15 mouse cellular contexts compared by ENCODE assay signal in genomic region chr4:52726203-52726602, GRCm38 (mm10).
DNase-seq lines count a peak whose midpoint lies in the region; ATAC-seq lines count a peak whose summit lies in the region.
"Had no signal": no experiment of that assay in that cellular context is flagged by ENCODE, and none has a peak within 500 bp of the region (broad histone marks: within the 10 kb centered on the region; RNA-seq: fewer than 3 reads in every experiment).

No protein-coding gene starts in this region.

- peak; percentile 50; the same call in 1 of the 2 replicates for ATAC-seq in frontal cortex, adult (ENCODE audit: low TSS enrichment)
- 0 out of 2 replicates have a peak, but pooled peaks have one; percentile 41 for ATAC-seq in midbrain, embryonic 13.5 days
- ATAC-seq in midbrain, embryonic 11.5 days (ENCODE audit: low FRiP score): no peak
- ATAC-seq in hindbrain, embryonic 14.5 days (ENCODE audit: low FRiP score): 0 out of 2 replicates have a peak, but pooled peaks have one; percentile 41
- ATAC-seq in neural tube, embryonic 13.5 days (ENCODE audit: low read depth): peak; percentile 64; the same call in 1 of the 2 replicates
- ATAC-seq: intestine, embryonic 16.5 days; Patski had no signal

- no peak overlapping the region for H3K4me3 ChIP-seq in midbrain, embryonic 13.5 days (replicated peaks)
- H3K4me3 ChIP-seq in midbrain, embryonic 11.5 days (ENCODE audit: low read depth, low read length): no peak overlapping the region
- H3K4me3 ChIP-seq in hindbrain, embryonic 14.5 days (replicated peaks; ENCODE audit: low read length): no peak overlapping the region
- no peak overlapping the region for H3K4me3 ChIP-seq in neural tube, embryonic 13.5 days
- H3K4me3 ChIP-seq: embryonic facial prominence, embryonic 13.5 days; heart, adult 2 months; kidney, embryonic 15.5 days; liver, embryonic 13.5 days; myocyte had no signal

- H3K27ac ChIP-seq in midbrain, embryonic 13.5 days: peak overlapping the region; percentile 35
- no peak overlapping the region for H3K27ac ChIP-seq in midbrain, embryonic 11.5 days (ENCODE audit: low read depth, low read length)
- peak overlapping the region; percentile 64 for H3K27ac ChIP-seq in hindbrain, embryonic 14.5 days
- H3K27ac ChIP-seq in neural tube, embryonic 13.5 days (replicated peaks): 0 out of 2 replicates have a peak overlapping the region, but pooled peaks have one; percentile 13
- H3K27ac ChIP-seq: embryonic facial prominence, embryonic 13.5 days; heart, adult 2 months; kidney, embryonic 15.5 days; liver, embryonic 13.5 days had no signal

- H3K9ac ChIP-seq in midbrain, embryonic 13.5 days (replicated peaks): no peak overlapping the region
- H3K9ac ChIP-seq in midbrain, embryonic 11.5 days (ENCODE audit: low read length): no peak overlapping the region
- H3K9ac ChIP-seq in hindbrain, embryonic 14.5 days: no peak overlapping the region
- no peak overlapping the region for H3K9ac ChIP-seq in neural tube, embryonic 13.5 days
- H3K9ac ChIP-seq: embryonic facial prominence, embryonic 13.5 days; kidney, embryonic 15.5 days; liver, embryonic 13.5 days had no signal

- no peak overlapping the region for H3K4me2 ChIP-seq in midbrain, embryonic 13.5 days (replicated peaks)
- H3K4me2 ChIP-seq in midbrain, embryonic 11.5 days: no peak overlapping the region
- peak overlapping the region; percentile 29; the same call in 1 of the 2 replicates for H3K4me2 ChIP-seq in hindbrain, embryonic 14.5 days (replicated peaks)
- H3K4me2 ChIP-seq in neural tube, embryonic 13.5 days: no peak overlapping the region
- H3K4me2 ChIP-seq: embryonic facial prominence, embryonic 13.5 days; kidney, embryonic 15.5 days; liver, embryonic 13.5 days had no signal

- DNase-seq in frontal cortex, postnatal 25 days (ENCODE audit: low spot score in 2 of 2): no peak
- DNase-seq in midbrain, embryonic 11.5 days (ENCODE audit: low spot score, missing footprints): no peak
- no peak for DNase-seq in hindbrain, embryonic 14.5 days (ENCODE audit: low spot score)
- DNase-seq in spleen, postnatal 4 days (ENCODE audit: low spot score in 2 of 2): no peak
- no peak for DNase-seq in left cerebral cortex, postnatal 14 days (ENCODE audit: low spot score in 2 of 2)
- DNase-seq: liver, embryonic 13.5 days had no signal

- H3K9me3 ChIP-seq in midbrain, embryonic 13.5 days: no peaks in the 10 kb centered on the region
- H3K9me3 ChIP-seq in midbrain, embryonic 11.5 days (ENCODE audit: control insufficient read depth, low read length): no peaks in the 10 kb centered on the region
- no peaks in the 10 kb centered on the region for H3K9me3 ChIP-seq in hindbrain, embryonic 14.5 days (ENCODE audit: control insufficient read depth, low read length)
- no peaks in the 10 kb centered on the region for H3K9me3 ChIP-seq in neural tube, embryonic 13.5 days
- H3K9me3 ChIP-seq: embryonic facial prominence, embryonic 13.5 days; kidney, embryonic 15.5 days; liver, embryonic 13.5 days had no signal

- no peaks in the 10 kb centered on the region for H3K4me1 ChIP-seq in midbrain, embryonic 13.5 days (replicated peaks)
- H3K4me1 ChIP-seq in midbrain, embryonic 11.5 days (ENCODE audit: control insufficient read depth, insufficient read depth, low read length): no peaks in the 10 kb centered on the region
- no peaks in the 10 kb centered on the region; the same call in 1 of the 2 replicates for H3K4me1 ChIP-seq in hindbrain, embryonic 14.5 days (replicated peaks; ENCODE audit: control insufficient read depth, insufficient read depth, low read length)
- H3K4me1 ChIP-seq in neural tube, embryonic 13.5 days (replicated peaks): no peaks in the 10 kb centered on the region
- H3K4me1 ChIP-seq: embryonic facial prominence, embryonic 13.5 days; kidney, embryonic 15.5 days; liver, embryonic 13.5 days had no signal

- no peaks in the 10 kb centered on the region for H3K36me3 ChIP-seq in midbrain, embryonic 13.5 days
- H3K36me3 ChIP-seq in midbrain, embryonic 11.5 days (ENCODE audit: control insufficient read depth, insufficient read depth, low read length): no peaks in the 10 kb centered on the region
- no peaks in the 10 kb centered on the region for H3K36me3 ChIP-seq in hindbrain, embryonic 14.5 days (replicated peaks; ENCODE audit: control insufficient read depth, insufficient read depth)
- H3K36me3 ChIP-seq in neural tube, embryonic 13.5 days: no peaks in the 10 kb centered on the region
- H3K36me3 ChIP-seq: embryonic facial prominence, embryonic 13.5 days; kidney, embryonic 15.5 days; liver, embryonic 13.5 days had no signal

- intact Hi-C loops in left cerebral cortex, postnatal 14 days (cut with DNase I): loop anchor here (10.0 kb wide), 1 partner anchor 571 kb away; no protein-coding TSS in a partner anchor

- no peaks in the 10 kb centered on the region for H3K27me3 ChIP-seq in midbrain, embryonic 13.5 days
- no peaks in the 10 kb centered on the region for H3K27me3 ChIP-seq in midbrain, embryonic 11.5 days (ENCODE audit: control insufficient read depth, insufficient read depth, low read length)
- no peaks in the 10 kb centered on the region for H3K27me3 ChIP-seq in hindbrain, embryonic 14.5 days (ENCODE audit: control insufficient read depth, insufficient read depth, low read length)
- no peaks in the 10 kb centered on the region for H3K27me3 ChIP-seq in neural tube, embryonic 13.5 days
- H3K27me3 ChIP-seq: embryonic facial prominence, embryonic 13.5 days; kidney, embryonic 15.5 days; liver, embryonic 13.5 days; Patski had no signal

- 73% methylated on average over 6 of the region's 6 CpGs for WGBS in midbrain, embryonic 13.5 days
- WGBS in midbrain, embryonic 11.5 days: 77% methylated on average over 6 of the region's 6 CpGs
- WGBS in hindbrain, embryonic 14.5 days: 65% methylated on average over 6 of the region's 6 CpGs
- WGBS in neural tube, embryonic 13.5 days: 71% methylated on average over 6 of the region's 6 CpGs
